Mouse (Mus musculus) retina, postnatal 7 days (tissue): ENCODE measurements around the gene Sec1.
A peak's percentile ranks its signal among the peaks of the same experiment; 100 is the strongest.
"Not testable (repeated sequence)": the region's sequence is repeated elsewhere in the genome, so short reads cannot be mapped to it uniquely, and the experiment has no call there.

ENCODE experiments used
- DNase-seq: peaks from one replicate; pipeline ENCODE4 v3.0.0-alpha.2; 2012; ENCODE audit warnings: low read depth, low spot score

Gene Sec1

GRCm38 (mm10) chr7:45679966-45680621 lies 14.1 kb downstream of the Sec1 start:
- DNase-seq: no peak

- DNase-seq: no peak
Measured at GRCm38 (mm10) chr7:45678513-45678912, 15.7 kb downstream of the Sec1 start.

DNA sequence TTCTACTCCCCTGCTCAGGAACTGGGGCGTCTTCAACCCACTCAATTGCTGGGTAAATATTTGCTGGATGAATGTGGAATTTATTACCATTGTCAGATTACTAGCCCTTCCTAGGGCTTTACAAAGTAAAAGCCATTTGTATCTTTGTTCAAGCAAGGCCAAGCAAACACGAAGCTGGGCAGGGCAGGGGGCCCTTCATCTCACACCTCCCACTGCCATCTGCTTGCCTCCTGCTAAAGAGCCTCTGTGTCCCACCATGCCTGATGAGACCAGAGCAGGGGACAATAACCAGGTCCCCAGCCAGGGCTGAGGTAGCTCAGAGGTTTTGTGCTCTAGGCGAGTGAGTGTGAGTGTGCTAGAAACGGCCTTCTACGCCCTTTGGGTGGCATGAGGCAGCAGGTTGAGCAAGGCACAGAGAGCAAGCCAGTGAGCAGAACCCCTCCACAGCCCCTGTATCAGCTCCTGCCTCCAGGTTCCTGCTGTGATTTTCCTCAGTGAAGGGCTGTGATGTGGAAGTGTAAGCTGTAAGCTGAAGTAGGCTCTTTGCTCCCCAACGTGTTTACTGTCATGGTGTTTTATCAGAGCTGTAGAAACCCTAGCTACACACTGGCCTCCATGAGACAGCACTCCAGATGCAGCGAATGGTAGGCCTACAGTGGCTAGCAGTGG lies 16.4 kb downstream of the Sec1 start:
- DNase-seq: no peak

DNA sequence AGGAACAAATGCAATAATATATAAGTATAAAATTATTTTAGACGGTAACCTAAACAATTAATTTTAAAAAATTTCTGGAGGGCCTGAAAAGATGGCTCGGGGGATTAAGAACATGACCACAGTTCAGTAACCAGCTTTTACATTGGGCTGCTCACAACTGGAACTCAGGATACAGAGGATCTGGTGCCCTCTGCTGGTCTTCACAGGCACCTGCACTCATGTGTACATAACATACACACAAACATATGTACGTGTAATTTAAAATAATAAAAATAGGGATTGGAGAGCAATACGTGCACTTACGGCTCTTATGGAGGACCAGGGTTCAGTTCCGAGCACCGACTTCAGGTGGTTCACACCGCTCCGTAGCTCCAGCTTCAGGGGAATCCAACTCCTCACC lies 25.3 kb downstream of the Sec1 start:
- no peak for DNase-seq

DNA sequence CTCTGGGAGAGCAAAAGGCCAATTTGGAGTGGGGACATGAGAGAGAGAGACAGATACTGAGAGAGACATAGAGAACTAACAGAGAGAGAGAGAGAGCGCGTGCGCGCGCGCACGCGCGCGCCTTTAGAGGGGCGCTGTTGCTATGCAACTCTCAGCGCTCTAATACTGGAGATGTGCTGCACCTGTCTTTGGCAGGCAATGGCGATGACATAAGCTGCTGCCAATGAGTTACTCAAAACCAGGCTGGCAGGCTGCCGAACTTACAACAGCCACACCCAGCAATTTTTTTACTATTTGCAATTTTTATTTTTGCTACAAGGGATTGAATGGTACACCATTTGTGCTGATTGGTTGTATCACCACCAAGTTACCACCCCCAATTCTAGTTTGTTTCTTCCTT lies 26.4 kb downstream of the Sec1 start:
- no peak for DNase-seq

DNA sequence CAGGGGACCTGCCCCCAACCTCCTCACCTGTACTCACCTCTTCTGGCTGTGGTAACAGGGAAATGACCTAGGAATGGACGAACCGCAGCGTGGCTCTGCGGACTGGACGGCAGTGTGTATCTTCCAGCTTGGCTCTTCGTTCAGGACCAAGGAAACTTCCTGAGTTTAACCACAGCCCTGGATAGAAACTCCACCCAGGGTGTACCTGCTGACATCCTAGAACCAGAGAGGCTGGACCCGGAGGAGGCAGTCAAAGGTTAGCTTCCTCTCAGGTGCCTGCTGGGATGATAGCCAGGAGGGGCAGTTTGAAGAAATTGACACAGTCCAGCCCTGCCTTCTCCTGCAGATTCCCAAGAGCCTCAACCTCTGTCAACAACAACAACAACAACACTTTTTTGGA lies 28.0 kb downstream of the Sec1 start, which contains the start of gene Fut2:
TSS of gene Fut2 (minus strand) at position 234 of the 400 bp plus-strand sequence.
- DNase-seq: no peak

DNA sequence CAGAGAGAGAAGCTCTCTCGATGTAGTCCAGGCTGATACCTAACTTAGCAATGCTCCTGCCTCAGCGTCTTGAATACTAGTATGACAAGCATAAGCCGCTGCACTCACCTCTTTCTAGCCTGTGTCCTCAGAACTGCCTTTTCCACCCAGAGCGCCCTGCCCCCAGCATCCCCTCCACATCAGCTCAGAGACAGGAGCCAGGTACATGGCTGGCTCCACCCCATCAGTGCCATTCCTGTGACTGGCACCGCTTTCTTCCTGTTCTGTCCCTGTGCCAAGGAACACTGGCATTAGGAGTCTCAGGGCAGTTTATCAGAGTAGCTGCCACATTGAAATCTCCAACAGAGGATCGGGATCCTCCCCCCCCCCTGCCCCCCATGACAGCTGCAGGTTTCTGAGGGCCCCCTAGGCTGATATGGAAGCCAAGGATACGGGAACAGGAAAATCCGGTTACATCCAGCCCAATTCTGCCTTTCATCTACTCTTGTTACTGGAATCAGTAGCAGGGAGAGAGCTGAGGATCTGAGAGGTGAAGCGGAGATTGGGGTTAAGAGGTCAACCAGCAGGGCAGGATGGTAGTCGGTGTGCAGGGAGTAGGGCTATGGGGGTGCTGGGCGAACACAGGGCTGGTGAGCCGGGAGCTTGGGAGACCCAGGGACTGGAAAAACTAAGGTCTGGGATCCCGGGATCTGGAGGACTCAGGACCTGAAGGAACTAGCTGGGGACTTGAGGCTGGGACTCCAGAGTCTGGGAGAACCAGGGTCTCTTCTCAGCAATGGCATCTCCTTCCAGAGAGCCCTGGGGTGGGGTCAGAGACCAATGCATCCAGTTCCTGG lies 28.7 kb downstream of the Sec1 start:
- DNase-seq: no peak

- DNase-seq: not testable (repeated sequence)
Measured at GRCm38 (mm10) chr7:45661702-45662101, 32.5 kb downstream of the Sec1 start.

DNA sequence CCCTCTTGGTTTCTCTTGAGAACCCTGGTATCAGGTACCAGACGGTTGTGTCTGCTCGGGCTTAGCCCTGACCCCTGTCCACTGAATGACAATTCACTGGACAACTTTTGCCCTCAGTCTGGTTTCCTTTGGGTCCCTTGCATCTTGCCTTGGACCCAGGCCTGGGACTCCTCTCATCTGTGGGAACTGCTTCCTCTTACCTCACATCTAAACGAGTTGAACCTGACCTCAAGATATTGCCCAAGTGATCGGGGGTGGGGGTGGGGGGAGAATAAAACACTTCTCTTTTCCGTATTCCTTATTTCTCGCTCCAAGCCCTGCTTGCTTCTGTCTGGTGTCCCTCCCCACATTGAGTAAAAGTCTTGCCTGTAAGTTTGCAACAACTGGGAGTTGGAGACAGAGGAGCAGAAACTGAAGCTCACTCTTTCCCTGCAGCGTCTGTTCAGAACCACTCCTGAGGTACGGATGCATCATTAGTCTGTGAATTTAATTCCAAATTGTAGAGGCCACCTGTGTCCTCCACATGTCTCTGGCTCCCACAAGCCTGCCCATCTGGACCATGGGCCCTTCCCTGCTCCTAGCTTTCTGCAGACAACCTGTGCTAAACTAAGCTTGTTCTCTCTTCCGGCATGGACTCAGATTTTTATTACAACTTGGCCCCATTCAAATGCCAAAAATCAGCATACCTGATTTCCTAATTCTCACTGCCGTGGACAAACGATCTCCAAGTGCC lies 33.3 kb downstream of the Sec1 start:
- no peak for DNase-seq

DNA sequence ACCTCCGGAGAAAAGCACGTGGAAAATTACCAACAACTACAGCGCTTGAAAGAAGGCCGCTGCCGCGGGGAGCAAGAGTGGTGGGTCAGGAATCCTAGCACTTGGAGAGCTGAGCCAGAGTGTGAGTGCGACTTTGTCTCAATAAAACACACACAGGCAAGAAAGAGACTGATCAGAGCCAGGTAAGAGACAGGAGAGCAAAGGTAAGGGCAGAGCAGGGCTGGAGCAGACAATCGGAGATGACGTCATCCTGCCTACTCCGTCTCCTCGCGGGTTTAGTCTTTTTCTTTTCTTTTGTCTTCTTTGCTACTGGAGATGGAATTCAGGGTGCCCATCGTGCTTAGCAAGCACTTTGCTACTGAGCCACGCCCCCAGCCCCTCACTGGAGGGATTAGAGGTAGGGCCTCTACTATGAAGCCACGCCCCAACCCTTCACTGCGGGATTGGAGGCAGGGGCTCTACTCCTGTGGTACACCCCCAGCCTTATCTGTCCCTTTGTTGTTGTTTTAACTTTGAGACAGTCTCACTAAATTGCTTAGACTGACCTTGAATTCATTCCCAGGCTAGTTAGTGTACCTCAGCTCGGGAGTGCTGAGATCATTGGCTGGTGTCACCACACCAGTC lies 39.7 kb downstream of the Sec1 start:
- DNase-seq: no peak

GRCm38 (mm10) chr7:45650484-45650883 lies 43.7 kb downstream of the Sec1 start:
- DNase-seq: not testable (repeated sequence)

- DNase-seq: no peak
Measured at GRCm38 (mm10) chr7:45649351-45649750, 44.9 kb downstream of the Sec1 start.

DNA sequence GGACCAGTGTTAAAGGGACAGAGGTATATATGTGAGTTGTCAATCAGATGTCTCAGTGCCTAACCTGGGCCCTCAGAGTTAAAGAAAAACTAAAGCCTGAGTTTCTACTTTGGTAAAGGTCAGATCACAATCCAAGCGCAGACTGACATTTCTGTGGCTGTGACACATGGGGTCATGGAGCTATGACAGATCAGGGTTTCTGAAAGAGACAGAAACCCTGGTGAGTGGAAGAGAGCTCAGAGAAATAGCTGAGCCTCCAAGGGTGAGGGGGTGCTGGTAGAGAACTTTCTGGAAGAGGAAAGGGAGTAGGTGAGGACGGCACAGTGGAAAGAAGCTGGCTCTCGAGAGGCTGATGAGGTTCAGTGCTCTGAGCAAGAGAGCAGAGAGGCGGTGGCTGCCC lies 47.5 kb downstream of the Sec1 start:
- DNase-seq: no peak

DNA sequence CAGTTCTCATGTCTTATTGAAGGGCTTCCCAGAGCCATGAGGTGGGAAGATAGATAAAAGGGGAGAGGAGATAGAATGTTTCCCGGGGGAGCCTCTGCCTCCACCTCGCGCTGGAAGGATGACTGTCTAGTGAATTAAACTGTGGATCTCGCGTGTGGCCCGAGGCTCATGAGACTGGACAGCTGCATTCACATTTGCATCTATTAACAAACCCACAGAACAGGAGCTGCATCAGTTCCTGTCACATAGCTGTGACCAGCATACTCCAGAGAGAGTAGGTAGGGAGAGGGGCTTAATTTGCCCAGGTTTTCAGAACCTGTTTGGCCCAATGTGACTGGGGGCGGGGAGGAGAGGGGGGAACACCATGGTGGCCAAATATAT lies 48.6 kb downstream of the Sec1 start:
- DNase-seq: no peak

DNA sequence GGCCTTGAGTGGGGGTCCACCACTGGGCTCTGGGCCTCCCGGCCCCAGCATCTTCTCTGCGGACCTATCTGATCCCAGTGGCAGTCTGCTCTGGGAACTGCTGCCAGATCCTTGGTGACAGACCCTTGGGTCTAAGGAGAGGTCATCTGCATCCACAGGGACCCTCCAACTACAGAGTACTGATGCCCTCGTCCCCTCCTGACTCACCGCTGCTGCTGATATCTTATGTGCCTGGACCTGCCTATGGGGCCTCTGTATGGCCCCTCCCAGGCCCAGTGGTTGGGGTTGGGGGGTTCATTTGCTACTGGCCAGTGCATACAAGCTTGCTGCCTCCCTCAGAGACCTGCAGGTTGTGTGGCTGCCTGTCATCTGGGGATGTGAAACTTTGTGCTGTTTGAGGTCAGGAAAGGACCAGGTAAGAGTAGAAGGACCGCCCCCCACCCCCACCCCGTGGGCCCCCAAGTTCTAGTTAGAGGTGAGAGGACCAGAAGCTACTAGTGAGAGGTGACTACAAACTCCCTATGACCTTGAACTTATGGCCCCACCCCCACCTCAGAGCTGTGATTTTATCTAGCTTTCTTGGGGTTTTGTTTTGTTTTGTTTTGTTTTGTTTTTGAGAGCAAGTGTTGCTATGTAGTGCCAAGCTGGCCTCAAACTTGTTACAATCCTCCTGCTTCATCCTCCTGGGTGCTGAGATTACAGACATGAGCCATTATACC lies 49.2 kb downstream of the Sec1 start:
- DNase-seq: no peak

DNA sequence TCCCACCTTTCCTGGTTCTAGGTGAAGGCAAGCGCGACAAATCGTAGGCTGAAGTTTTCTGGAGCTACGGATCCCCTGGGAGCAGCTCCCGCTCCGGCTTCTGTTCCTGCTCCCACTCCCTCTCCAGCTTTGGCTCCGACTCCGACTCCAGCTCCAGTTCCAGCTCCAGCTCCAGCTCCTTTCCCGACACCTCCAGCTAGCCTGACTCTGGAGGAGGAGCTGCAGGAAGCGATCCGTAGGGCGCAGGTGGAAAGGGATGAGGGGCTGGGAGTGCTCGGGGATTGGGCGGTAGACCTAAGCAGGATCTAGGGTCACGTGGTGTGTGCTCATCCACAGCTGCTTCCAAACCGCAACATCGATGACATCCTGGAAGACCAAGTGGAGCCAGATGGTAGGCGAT lies 50.0 kb downstream of the Sec1 start:
- peak; percentile 56 for DNase-seq

DNA sequence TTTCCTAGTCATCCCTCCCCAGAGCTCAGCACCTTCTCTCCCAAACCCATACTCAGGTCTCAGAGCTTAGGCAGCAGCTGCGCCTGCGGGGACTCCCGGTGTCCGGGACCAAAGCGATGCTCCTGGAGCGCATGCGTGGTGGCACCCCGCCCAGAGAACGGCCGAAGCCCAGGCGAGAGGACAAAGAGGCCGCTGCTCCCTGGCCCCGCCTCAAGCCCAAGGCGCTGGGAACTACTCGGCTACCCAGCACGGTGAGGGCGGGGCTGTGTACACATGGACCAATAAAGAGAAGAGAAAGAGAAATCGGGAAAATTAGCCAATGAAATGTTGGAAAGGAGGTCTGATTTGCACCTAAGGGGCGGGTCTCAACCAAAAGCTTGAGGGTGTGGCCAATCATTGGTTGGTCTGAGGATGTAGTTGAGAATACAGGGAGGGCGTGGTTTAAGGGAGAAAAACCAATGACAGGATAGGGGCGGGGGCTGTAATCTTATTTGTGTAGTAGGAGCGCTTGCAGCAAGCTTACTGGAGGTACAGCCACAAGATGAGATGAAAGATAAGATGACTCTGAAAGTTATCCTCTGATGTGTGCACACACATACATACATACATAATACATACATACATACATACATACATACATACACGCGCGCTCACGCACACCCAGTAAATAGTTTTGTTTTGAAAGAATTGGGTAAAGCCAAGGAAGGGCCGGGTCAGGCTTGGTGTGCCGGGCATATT lies 50.6 kb downstream of the Sec1 start:
- DNase-seq: peak; percentile 96

- DNase-seq: no peak
Measured at GRCm38 (mm10) chr7:45642503-45643255, 51.5 kb downstream of the Sec1 start.

DNA sequence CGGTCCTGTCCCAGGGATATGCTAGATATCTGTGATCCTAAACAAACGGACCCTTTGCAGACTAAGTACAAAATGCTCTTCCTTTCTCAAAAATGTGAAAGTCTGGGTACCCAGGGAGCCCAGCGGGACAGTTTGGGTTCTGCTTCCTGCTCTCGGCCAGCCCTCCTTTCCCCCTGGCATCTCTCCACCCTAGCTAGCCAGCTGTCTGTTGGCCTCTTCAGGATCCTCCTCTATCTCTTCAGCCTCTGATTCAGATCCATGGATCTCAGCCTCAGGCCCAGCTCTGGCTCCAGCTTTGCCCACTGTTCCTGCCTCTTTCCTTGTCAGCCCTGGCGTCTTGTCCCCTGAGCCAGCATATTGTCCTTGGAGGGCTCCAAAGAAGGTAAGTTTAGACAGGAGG lies 52.1 kb downstream of the Sec1 start:
- DNase-seq: no peak
